Mouse (Mus musculus) liver, embryonic 14.5 days (tissue): ENCODE measurements around the gene Baiap2l1.

Experiments used
- CTCF ChIP-seq: IDR thresholded peaks from 2 replicates; pipeline ENCODE4 v1.5.1; 2016; ENCODE audit warnings: antibody characterized with exemption, low read depth, control low read depth
- EP300 ChIP-seq: IDR thresholded peaks from 2 replicates; pipeline ENCODE4 v1.6.1; 2016; ENCODE audit warnings: antibody characterized with exemption, low read depth

GRCm38 (mm10) chr5:144232531-144232930, 125.4 kb downstream of the Baiap2l1 start:
- no peak for TF ChIP-seq CTCF
- TF ChIP-seq EP300, result no peak
